Mouse (Mus musculus): ENCODE data around the gene Olfr24. TPM values are rescaled to one million over a fixed set of nuclear protein-coding genes. Genes with fewer than 3 reads are reported as not detected.

The Olfr24 gene
- polyA plus RNA-seq (2011; ENCODE audit: insufficient read depth, insufficient read length, low read depth, missing spikeins): not detected in 2 replicates

DNA sequence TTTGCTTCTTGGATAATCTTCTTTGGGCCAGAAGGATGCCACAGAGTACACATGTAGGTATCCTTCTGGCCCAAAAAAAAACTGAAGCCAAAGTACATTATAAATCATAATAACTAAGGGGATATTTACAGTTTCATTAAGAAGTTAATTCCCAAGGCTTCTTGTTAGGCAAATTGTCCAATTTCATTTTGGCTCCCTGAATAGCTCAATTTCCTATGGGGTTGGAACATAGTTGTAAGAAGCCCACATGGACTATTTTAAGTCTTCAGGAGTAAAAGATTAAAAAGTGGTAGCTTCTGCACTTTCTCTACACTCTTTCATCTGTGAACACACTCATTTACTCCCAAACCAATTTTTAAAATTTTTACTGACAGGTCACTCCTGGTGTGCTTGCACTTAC lies at the start of gene Olfr24:
Gene Olfr24, minus strand, starts transcription at position 101 of the 400 bp plus-strand sequence.
- H3K9ac ChIP-seq (ENCODE audit: low read depth, poor library complexity, severe bottlenecking): no peak within 1 kb of the TSS
- H3K4me3 ChIP-seq (ENCODE audit: low read depth, low read length): no peak within 1 kb of the TSS
- H3K36me3 ChIP-seq (ENCODE audit: control insufficient read depth, insufficient read depth, low read length, poor library complexity, severe bottlenecking): no peaks in the 10 kb centered on the region
- no peaks in the 10 kb centered on the region for H3K27me3 ChIP-seq (ENCODE audit: control insufficient read depth, insufficient read depth, low read length, poor library complexity, severe bottlenecking)
- no peak for TF ChIP-seq EP300 (IDR thresholded peaks at IDR 0.05; ENCODE audit: insufficient read depth, low read depth, low read length)
- TF ChIP-seq POLR2A (IDR thresholded peaks at IDR 0.05; ENCODE audit: insufficient read depth, low read length): no peak
- TF ChIP-seq CTCF (IDR thresholded peaks at IDR 0.05; ENCODE audit: low read depth, low read length): no peak
- no peaks in the 10 kb centered on the region for H3K9me3 ChIP-seq (replicated peaks; ENCODE audit: control insufficient read depth, insufficient read depth, low read length, poor library complexity, severe bottlenecking)
- H3K27ac ChIP-seq (ENCODE audit: insufficient read depth, low read length): no peak within 1 kb of the TSS
- H3K4me1 ChIP-seq (ENCODE audit: control insufficient read depth, insufficient read depth, low read length): no peaks in the 10 kb centered on the region

DNA sequence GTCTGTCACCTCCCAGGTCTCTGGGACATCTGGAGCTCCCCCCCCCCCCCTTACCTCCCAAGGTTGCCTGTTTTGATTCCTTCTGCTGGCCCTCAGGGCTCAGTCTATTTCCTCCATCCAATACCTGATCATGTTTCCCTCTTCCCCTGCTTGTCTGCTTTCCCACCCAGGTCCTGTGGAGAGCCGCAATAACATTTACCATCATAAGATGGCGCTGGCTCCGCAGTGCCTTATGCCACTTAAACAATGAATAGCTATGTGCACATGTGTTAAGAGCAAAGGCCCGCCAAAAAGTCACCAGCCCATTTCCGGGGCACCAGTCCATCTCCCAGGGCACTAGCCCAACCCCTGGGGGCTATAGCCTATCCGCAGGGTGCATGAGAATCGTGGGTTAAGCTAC lies 21.5 kb upstream of the Olfr24 start:
- H3K9me3 ChIP-seq (replicated peaks; ENCODE audit: control insufficient read depth, insufficient read depth, low read length, poor library complexity, severe bottlenecking): no peaks in the 10 kb centered on the region
- peak; percentile 20 for TF ChIP-seq CTCF (IDR thresholded peaks at IDR 0.05; ENCODE audit: low read depth, low read length)
- no peak for TF ChIP-seq EP300 (IDR thresholded peaks at IDR 0.05; ENCODE audit: insufficient read depth, low read depth, low read length)
- no peak for TF ChIP-seq POLR2A (IDR thresholded peaks at IDR 0.05; ENCODE audit: insufficient read depth, low read length)
- H3K27me3 ChIP-seq (ENCODE audit: control insufficient read depth, insufficient read depth, low read length, poor library complexity, severe bottlenecking): no peaks in the 10 kb centered on the region
- H3K4me3 ChIP-seq (ENCODE audit: low read depth, low read length): no peak overlapping the region
- H3K4me1 ChIP-seq (ENCODE audit: control insufficient read depth, insufficient read depth, low read length): no peaks in the 10 kb centered on the region
- H3K9ac ChIP-seq (ENCODE audit: low read depth, poor library complexity, severe bottlenecking): no peak overlapping the region
- H3K27ac ChIP-seq (ENCODE audit: insufficient read depth, low read length): no peak overlapping the region
- no peaks in the 10 kb centered on the region for H3K36me3 ChIP-seq (ENCODE audit: control insufficient read depth, insufficient read depth, low read length, poor library complexity, severe bottlenecking)

DNA sequence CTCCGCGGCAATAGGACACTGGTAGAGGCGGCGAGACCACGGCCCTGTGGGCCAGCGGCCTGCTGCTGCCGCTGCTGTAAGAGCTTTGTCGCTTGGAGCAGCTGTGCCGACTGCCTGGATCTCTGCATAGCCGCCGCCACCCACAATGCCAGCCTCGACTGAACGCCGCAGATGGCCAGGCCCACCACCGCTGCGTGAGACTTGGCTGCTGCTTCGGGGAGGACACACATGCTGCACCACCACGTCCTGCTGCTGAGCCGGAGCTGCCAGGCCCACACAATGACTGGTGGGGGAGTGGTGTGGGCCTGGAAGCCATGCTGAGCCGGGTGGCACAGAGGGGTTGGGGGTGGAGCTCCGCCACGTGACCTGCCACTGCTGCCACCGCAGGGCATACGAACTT lies 15.7 kb upstream of the Olfr24 start:
- no peaks in the 10 kb centered on the region for H3K9me3 ChIP-seq (replicated peaks; ENCODE audit: control insufficient read depth, insufficient read depth, low read length, poor library complexity, severe bottlenecking)
- TF ChIP-seq POLR2A (IDR thresholded peaks at IDR 0.05; ENCODE audit: insufficient read depth, low read length): no peak
- no peak for TF ChIP-seq EP300 (IDR thresholded peaks at IDR 0.05; ENCODE audit: insufficient read depth, low read depth, low read length)
- no peak for TF ChIP-seq CTCF (IDR thresholded peaks at IDR 0.05; ENCODE audit: low read depth, low read length)
- no peak overlapping the region for H3K27ac ChIP-seq (ENCODE audit: insufficient read depth, low read length)
- H3K4me3 ChIP-seq (ENCODE audit: low read depth, low read length): peak overlapping the region; percentile 66
- peaks cover 1% of the 10 kb centered on the region for H3K4me1 ChIP-seq (ENCODE audit: control insufficient read depth, insufficient read depth, low read length)
- no peaks in the 10 kb centered on the region for H3K27me3 ChIP-seq (ENCODE audit: control insufficient read depth, insufficient read depth, low read length, poor library complexity, severe bottlenecking)
- H3K9ac ChIP-seq (ENCODE audit: low read depth, poor library complexity, severe bottlenecking): 0 out of 2 replicates have a peak overlapping the region, but pooled peaks have one; percentile 2
- H3K36me3 ChIP-seq (ENCODE audit: control insufficient read depth, insufficient read depth, low read length, poor library complexity, severe bottlenecking): no peaks in the 10 kb centered on the region

DNA sequence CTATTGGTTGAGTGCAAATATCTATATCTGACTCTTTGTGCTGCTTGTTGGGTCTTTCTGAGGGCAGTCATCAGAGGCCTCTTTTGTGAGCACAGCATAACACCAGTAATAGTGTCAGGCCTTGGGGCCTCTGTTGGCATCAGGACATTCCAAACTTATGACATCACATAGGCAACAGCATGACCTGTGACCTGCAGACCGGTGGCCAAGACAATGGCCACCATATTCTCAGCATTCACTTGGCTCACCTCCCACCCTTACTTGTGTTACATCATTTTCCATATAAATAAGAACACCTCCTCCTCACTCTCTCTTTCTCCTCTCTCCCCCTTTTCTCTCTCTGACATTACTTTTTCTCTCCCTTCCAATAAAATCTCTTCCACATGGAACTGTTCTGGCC lies 15.2 kb upstream of the Olfr24 start:
- no peaks in the 10 kb centered on the region for H3K36me3 ChIP-seq (ENCODE audit: control insufficient read depth, insufficient read depth, low read length, poor library complexity, severe bottlenecking)
- TF ChIP-seq POLR2A (IDR thresholded peaks at IDR 0.05; ENCODE audit: insufficient read depth, low read length) (no peak), EP300 (IDR thresholded peaks at IDR 0.05; ENCODE audit: insufficient read depth, low read depth, low read length) (no peak), CTCF (IDR thresholded peaks at IDR 0.05; ENCODE audit: low read depth, low read length) (no peak)
- peaks cover 1% of the 10 kb centered on the region for H3K4me1 ChIP-seq (ENCODE audit: control insufficient read depth, insufficient read depth, low read length)
- H3K4me3 ChIP-seq (ENCODE audit: low read depth, low read length): no peak overlapping the region
- H3K9me3 ChIP-seq (replicated peaks; ENCODE audit: control insufficient read depth, insufficient read depth, low read length, poor library complexity, severe bottlenecking): no peaks in the 10 kb centered on the region
- no peak overlapping the region for H3K27ac ChIP-seq (ENCODE audit: insufficient read depth, low read length)
- no peak overlapping the region for H3K9ac ChIP-seq (ENCODE audit: low read depth, poor library complexity, severe bottlenecking)
- no peaks in the 10 kb centered on the region for H3K27me3 ChIP-seq (ENCODE audit: control insufficient read depth, insufficient read depth, low read length, poor library complexity, severe bottlenecking)

DNA sequence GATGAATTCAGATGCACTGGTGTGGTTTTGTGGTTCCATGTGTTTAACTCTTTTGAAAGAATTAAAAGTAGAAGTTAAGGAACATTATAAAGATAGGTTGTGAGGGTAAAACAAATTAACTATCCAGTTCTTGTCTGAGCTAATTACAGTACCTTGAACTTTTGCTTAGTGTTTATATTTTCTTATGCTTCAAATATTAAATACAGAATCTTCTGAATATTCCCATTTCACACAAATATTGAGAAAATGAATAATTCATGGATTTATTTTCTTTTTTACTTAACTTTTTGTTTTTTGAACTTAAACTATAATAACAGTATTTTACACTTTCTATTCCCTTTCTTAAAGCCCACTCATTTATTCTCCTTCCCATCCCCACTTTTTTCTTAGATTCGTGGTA lies 8.2 kb downstream of the Olfr24 start:
- TF ChIP-seq CTCF (IDR thresholded peaks at IDR 0.05; ENCODE audit: low read depth, low read length) (no peak), POLR2A (IDR thresholded peaks at IDR 0.05; ENCODE audit: insufficient read depth, low read length) (no peak), EP300 (IDR thresholded peaks at IDR 0.05; ENCODE audit: insufficient read depth, low read depth, low read length) (no peak)
- H3K9ac ChIP-seq (ENCODE audit: low read depth, poor library complexity, severe bottlenecking): no peak overlapping the region

DNA sequence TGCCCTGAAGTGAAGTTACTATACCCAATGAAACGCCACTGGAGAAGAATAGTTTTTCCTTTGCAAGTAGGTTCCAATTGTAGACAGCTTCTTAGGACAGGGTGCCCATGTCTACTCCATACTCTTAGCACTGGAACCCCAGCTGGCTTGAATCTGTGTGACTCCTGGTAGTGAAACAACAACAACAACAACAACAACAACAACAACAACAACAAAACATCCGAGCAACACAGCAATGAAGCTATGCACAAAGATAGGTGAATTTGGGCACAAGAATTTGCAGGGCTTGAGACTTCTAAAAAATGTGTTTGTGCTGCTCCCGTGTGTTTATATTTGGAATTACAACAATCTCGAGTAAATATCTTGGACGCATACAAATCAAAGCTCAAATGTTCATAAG lies 19.2 kb downstream of the Olfr24 start:
- H3K4me1 ChIP-seq (ENCODE audit: control insufficient read depth, insufficient read depth, low read length): no peaks in the 10 kb centered on the region
- no peak overlapping the region for H3K4me3 ChIP-seq (ENCODE audit: low read depth, low read length)
- H3K9me3 ChIP-seq (replicated peaks; ENCODE audit: control insufficient read depth, insufficient read depth, low read length, poor library complexity, severe bottlenecking): no peaks in the 10 kb centered on the region
- H3K9ac ChIP-seq (ENCODE audit: low read depth, poor library complexity, severe bottlenecking): no peak overlapping the region
- H3K27me3 ChIP-seq (ENCODE audit: control insufficient read depth, insufficient read depth, low read length, poor library complexity, severe bottlenecking): no peaks in the 10 kb centered on the region
- no peak for TF ChIP-seq POLR2A (IDR thresholded peaks at IDR 0.05; ENCODE audit: insufficient read depth, low read length)
- no peak for TF ChIP-seq EP300 (IDR thresholded peaks at IDR 0.05; ENCODE audit: insufficient read depth, low read depth, low read length)
- TF ChIP-seq CTCF (IDR thresholded peaks at IDR 0.05; ENCODE audit: low read depth, low read length): peak; percentile 6
- no peaks in the 10 kb centered on the region for H3K36me3 ChIP-seq (ENCODE audit: control insufficient read depth, insufficient read depth, low read length, poor library complexity, severe bottlenecking)
- no peak overlapping the region for H3K27ac ChIP-seq (ENCODE audit: insufficient read depth, low read length)

More for the DNA sequence above, 8.2 kb downstream of the Olfr24 start:
- Histone ChIP-seq H3K27ac (ENCODE audit: insufficient read depth, low read length) (no peak overlapping the region), H3K27me3 (ENCODE audit: control insufficient read depth, insufficient read depth, low read length, poor library complexity, severe bottlenecking) (no peaks in the 10 kb centered on the region), H3K9me3 (replicated peaks; ENCODE audit: control insufficient read depth, insufficient read depth, low read length, poor library complexity, severe bottlenecking) (no peaks in the 10 kb centered on the region), H3K36me3 (ENCODE audit: control insufficient read depth, insufficient read depth, low read length, poor library complexity, severe bottlenecking) (no peaks in the 10 kb centered on the region), H3K4me1 (ENCODE audit: control insufficient read depth, insufficient read depth, low read length) (no peaks in the 10 kb centered on the region), H3K4me3 (ENCODE audit: low read depth, low read length) (no peak overlapping the region)

Measured in ES-Bruce4 (cell line).